Mouse (Mus musculus): ENCODE data around the gene Sdcbp2. TPM values are rescaled to one million over a fixed set of nuclear protein-coding genes. Genes with fewer than 3 reads are reported as not detected.
"Not testable (repeated sequence)": the region's sequence is repeated elsewhere in the genome, so short reads cannot be mapped to it uniquely, and the experiment has no call there.

Gene Sdcbp2
- polyA plus RNA-seq, 1 experiment from 2014 or later = 1.4 TPM

- no peaks in the 10 kb centered on the region for H3K27me3 ChIP-seq (ENCODE audit: control insufficient read depth, insufficient read depth, low read length)
- H3K9me3 ChIP-seq (ENCODE audit: control insufficient read depth, low read length) = no peaks in the 10 kb centered on the region
- no peaks in the 10 kb centered on the region for H3K36me3 ChIP-seq (ENCODE audit: control insufficient read depth, insufficient read depth, low read length)
- ATAC-seq (ENCODE audit: insufficient read depth, low FRiP score, low TSS enrichment) (no peak), DNase-seq (ENCODE audit: low spot score) (peak; percentile 35)
- H3K4me3 ChIP-seq (ENCODE audit: low read depth, low read length) = no peak overlapping the region
- H3K9ac ChIP-seq (ENCODE audit: low read length) = no peak overlapping the region
- H3K27ac ChIP-seq (ENCODE audit: low read depth, low read length) = no peak overlapping the region
- 66% methylated on average over 9 of the region's 11 CpGs for WGBS
- peaks cover 17% of the 10 kb centered on the region for H3K4me1 ChIP-seq (ENCODE audit: control insufficient read depth, insufficient read depth, low read length)
- H3K4me2 ChIP-seq (ENCODE audit: low read depth) = no peak overlapping the region
Measured at GRCm38 (mm10) chr2:151605437-151605987, 33.1 kb downstream of the Sdcbp2 start.

DNA sequence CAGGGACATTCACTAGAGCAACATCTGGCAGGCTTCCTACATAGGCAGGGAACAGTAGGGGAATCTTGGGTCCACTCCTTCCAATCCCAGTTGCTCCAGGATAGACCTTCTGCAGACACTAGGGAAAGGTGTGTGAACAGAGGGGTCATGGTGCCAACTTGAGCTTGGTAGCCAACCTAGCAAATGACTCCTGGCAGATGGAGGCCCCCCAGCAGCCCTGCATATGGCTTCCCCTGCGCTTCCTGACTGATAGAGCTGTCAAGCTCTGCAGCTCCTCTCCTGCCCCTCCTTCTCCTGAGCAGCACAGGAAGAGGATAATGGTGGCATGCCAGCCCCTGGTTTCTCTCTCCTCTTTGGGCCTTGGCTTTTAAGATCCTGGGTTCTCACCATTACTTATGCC is 36.0 kb downstream of the Sdcbp2 start:
- H3K9ac ChIP-seq (ENCODE audit: low read length) = no peak overlapping the region
- ATAC-seq (ENCODE audit: insufficient read depth, low FRiP score, low TSS enrichment) = no peak

DNA sequence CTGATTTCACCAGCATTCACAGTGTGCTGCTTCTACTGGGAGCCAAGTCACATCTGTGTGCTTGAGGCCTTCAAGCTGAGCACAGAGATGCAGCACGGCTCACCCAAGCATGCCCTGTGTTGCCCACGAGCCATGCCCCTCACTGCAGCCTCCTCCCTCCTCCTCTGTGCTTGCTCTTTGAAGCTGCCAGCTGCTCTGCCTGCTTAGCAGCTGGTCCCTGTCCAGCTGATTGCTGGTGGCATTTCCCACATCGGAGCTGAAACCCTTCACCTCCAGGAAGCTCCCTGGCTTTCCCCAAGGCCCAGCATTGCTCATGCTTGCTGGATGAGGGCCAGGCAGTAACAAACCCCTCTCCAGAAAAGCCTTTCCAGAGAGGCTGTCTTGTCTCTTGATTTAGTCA is 37.6 kb downstream of the Sdcbp2 start:
- no peaks in the 10 kb centered on the region for H3K36me3 ChIP-seq (ENCODE audit: control insufficient read depth, insufficient read depth, low read length)
- no peaks in the 10 kb centered on the region for H3K9me3 ChIP-seq (ENCODE audit: control insufficient read depth, low read length)
- DNase-seq (ENCODE audit: low spot score) = no peak
- H3K27me3 ChIP-seq (ENCODE audit: control insufficient read depth, insufficient read depth, low read length) = no peaks in the 10 kb centered on the region
- no peak for ATAC-seq (ENCODE audit: insufficient read depth, low FRiP score, low TSS enrichment)
- H3K4me1 ChIP-seq (ENCODE audit: control insufficient read depth, insufficient read depth, low read length) = peaks cover 5% of the 10 kb centered on the region; the same call in 1 of the 2 replicates
- no peak overlapping the region for H3K4me2 ChIP-seq (ENCODE audit: low read depth)
- no peak overlapping the region for H3K9ac ChIP-seq (ENCODE audit: low read length)
- WGBS = 54% methylated on average over 3 of the region's 3 CpGs
- no peak overlapping the region for H3K27ac ChIP-seq (ENCODE audit: low read depth, low read length)
- no peak overlapping the region for H3K4me3 ChIP-seq (ENCODE audit: low read depth, low read length)

More for the DNA sequence above, 36.0 kb downstream of the Sdcbp2 start:
- no peak overlapping the region for H3K4me2 ChIP-seq (ENCODE audit: low read depth)
- no peak for DNase-seq (ENCODE audit: low spot score)
- WGBS = 85% methylated on average over 1 of the region's 1 CpGs
- no peaks in the 10 kb centered on the region for H3K27me3 ChIP-seq (ENCODE audit: control insufficient read depth, insufficient read depth, low read length)
- H3K36me3 ChIP-seq (ENCODE audit: control insufficient read depth, insufficient read depth, low read length) = no peaks in the 10 kb centered on the region
- H3K9me3 ChIP-seq (ENCODE audit: control insufficient read depth, low read length) = no peaks in the 10 kb centered on the region
- peaks cover 10% of the 10 kb centered on the region for H3K4me1 ChIP-seq (ENCODE audit: control insufficient read depth, insufficient read depth, low read length)
- no peak overlapping the region for H3K4me3 ChIP-seq (ENCODE audit: low read depth, low read length)
- no peak overlapping the region for H3K27ac ChIP-seq (ENCODE audit: low read depth, low read length)

DNA sequence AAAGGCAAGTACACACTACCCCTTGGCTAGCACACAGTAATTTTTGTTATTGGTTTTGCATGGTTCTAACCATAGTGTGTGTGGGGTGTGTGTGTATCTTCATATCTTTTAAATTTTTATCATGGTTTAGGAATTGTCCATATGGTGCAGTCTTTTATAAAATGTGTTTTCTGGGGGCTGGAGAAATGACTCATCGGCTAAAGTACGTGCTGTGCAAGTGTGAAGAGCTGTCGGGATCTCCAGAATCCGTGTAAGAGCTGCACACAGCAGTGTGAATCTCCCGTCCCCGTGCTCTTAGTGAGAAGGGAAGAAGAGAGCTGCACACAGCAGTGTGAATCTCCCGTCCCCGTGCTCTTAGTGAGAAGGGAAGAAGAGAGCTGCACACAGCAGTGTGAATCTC is 43.4 kb downstream of the Sdcbp2 start:
- ATAC-seq (ENCODE audit: insufficient read depth, low FRiP score, low TSS enrichment); H3K9me3 ChIP-seq (ENCODE audit: control insufficient read depth, low read length); H3K4me1 ChIP-seq (ENCODE audit: control insufficient read depth, insufficient read depth, low read length); H3K27ac ChIP-seq (ENCODE audit: low read depth, low read length); H3K27me3 ChIP-seq (ENCODE audit: control insufficient read depth, insufficient read depth, low read length); H3K4me2 ChIP-seq (ENCODE audit: low read depth); H3K9ac ChIP-seq (ENCODE audit: low read length); H3K36me3 ChIP-seq (ENCODE audit: control insufficient read depth, insufficient read depth, low read length); DNase-seq (ENCODE audit: low spot score); H3K4me3 ChIP-seq (ENCODE audit: low read depth, low read length): not testable (repeated sequence)
- WGBS = 85% methylated on average over 6 of the region's 8 CpGs

DNA sequence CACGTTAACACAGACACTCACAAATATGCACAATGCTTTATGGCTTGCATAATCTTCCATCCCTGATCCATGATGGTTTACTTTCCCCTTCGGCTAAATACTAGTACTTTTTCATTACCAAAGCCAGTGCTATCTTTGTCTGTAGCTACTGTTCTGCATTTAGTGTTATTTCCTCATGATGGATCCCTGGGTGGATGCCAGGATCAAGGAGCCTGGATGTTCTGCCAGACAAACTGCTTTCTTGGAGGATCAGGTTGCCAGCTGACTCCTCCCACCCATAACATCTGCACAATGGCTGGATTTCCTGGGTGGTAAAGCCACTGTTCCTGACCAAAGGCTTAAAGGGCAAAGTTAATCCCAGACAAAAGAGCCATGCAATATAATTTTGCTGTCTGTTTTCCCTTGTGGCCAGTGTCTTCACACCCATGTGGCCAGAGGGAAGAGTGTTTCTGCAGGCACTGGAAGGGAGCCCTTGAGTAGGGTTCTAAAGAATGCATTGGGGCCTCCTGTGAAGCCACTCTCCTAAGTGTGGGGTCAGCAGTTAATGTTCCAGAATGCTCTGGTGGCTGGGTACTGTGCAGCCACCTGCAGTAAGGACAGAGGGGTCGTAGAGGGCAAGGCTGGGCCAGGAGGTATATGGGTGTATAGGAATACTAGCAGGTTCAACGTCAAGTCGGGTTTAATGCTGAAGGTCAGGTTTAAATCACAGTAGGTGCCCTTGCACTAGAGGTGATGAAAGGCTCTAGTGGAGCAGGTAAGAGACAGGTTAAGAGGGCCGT is 44.3 kb downstream of the Sdcbp2 start:
- no peaks in the 10 kb centered on the region for H3K36me3 ChIP-seq (ENCODE audit: control insufficient read depth, insufficient read depth, low read length)
- 75% methylated on average over 6 of the region's 6 CpGs for WGBS
- H3K4me2 ChIP-seq (ENCODE audit: low read depth) = no peak overlapping the region
- 0 out of 2 replicates have a peak, but pooled peaks cover 4% of the 10 kb centered on the region for H3K4me1 ChIP-seq (ENCODE audit: control insufficient read depth, insufficient read depth, low read length)
- no peak for DNase-seq (ENCODE audit: low spot score)
- H3K4me3 ChIP-seq (ENCODE audit: low read depth, low read length) = no peak overlapping the region
- H3K9ac ChIP-seq (ENCODE audit: low read length) = no peak overlapping the region
- H3K9me3 ChIP-seq (ENCODE audit: control insufficient read depth, low read length) = no peaks in the 10 kb centered on the region
- no peaks in the 10 kb centered on the region for H3K27me3 ChIP-seq (ENCODE audit: control insufficient read depth, insufficient read depth, low read length)
- no peak overlapping the region for H3K27ac ChIP-seq (ENCODE audit: low read depth, low read length)
- no peak for ATAC-seq (ENCODE audit: insufficient read depth, low FRiP score, low TSS enrichment)

- no peak overlapping the region for H3K9ac ChIP-seq (ENCODE audit: low read length)
- no peak overlapping the region for H3K4me2 ChIP-seq (ENCODE audit: low read depth)
- H3K4me1 ChIP-seq (ENCODE audit: control insufficient read depth, insufficient read depth, low read length) = no peaks in the 10 kb centered on the region
- H3K27me3 ChIP-seq (ENCODE audit: control insufficient read depth, insufficient read depth, low read length) = no peaks in the 10 kb centered on the region
- WGBS = 60% methylated on average over 3 of the region's 3 CpGs
- no peaks in the 10 kb centered on the region for H3K9me3 ChIP-seq (ENCODE audit: control insufficient read depth, low read length)
- no peak overlapping the region for H3K27ac ChIP-seq (ENCODE audit: low read depth, low read length)
- ATAC-seq (ENCODE audit: insufficient read depth, low FRiP score, low TSS enrichment) = no peak
- no peak overlapping the region for H3K4me3 ChIP-seq (ENCODE audit: low read depth, low read length)
- H3K36me3 ChIP-seq (ENCODE audit: control insufficient read depth, insufficient read depth, low read length) = no peaks in the 10 kb centered on the region
- DNase-seq (ENCODE audit: low spot score) = no peak
Measured at GRCm38 (mm10) chr2:151623776-151624175, 51.4 kb downstream of the Sdcbp2 start.

GRCm38 (mm10) chr2:151626296-151626695 is 53.9 kb downstream of the Sdcbp2 start:
- Histone ChIP-seq H3K4me2 (ENCODE audit: low read depth) (no peak overlapping the region), H3K4me3 (ENCODE audit: low read depth, low read length) (no peak overlapping the region), H3K9me3 (ENCODE audit: control insufficient read depth, low read length) (no peaks in the 10 kb centered on the region), H3K9ac (ENCODE audit: low read length) (no peak overlapping the region), H3K27ac (ENCODE audit: low read depth, low read length) (no peak overlapping the region), H3K36me3 (ENCODE audit: control insufficient read depth, insufficient read depth, low read length) (no peaks in the 10 kb centered on the region), H3K4me1 (ENCODE audit: control insufficient read depth, insufficient read depth, low read length) (0 out of 2 replicates have a peak, but pooled peaks cover 1% of the 10 kb centered on the region), H3K27me3 (ENCODE audit: control insufficient read depth, insufficient read depth, low read length) (no peaks in the 10 kb centered on the region)
- DNase-seq (ENCODE audit: low spot score) = no peak
- no peak for ATAC-seq (ENCODE audit: insufficient read depth, low FRiP score, low TSS enrichment)
- 87% methylated on average over 7 of the region's 7 CpGs for WGBS

DNA sequence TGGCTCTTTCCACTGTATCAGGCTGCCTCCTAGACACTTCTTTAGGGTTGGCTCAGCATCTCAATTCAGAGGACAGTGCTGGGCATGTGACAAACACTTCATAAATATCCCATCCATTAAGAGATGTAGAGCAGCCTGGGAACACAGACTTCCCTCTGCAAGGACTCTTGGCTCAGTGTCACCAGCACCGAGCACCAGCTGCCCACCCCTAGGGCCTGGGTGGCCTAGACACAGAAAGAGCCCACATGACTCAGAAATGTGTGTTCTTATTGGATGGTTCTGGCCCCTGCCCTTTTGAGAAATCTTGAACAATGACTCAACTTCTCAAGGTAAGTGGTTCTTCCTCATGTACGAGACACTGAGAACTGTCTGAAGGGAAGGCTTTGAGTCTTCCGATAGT is 55.6 kb downstream of the Sdcbp2 start:
- H3K4me3 ChIP-seq (ENCODE audit: low read depth, low read length) = no peak overlapping the region
- no peaks in the 10 kb centered on the region for H3K27me3 ChIP-seq (ENCODE audit: control insufficient read depth, insufficient read depth, low read length)
- H3K4me1 ChIP-seq (ENCODE audit: control insufficient read depth, insufficient read depth, low read length) = 0 out of 2 replicates have a peak, but pooled peaks cover 4% of the 10 kb centered on the region
- ATAC-seq (ENCODE audit: insufficient read depth, low FRiP score, low TSS enrichment) (no peak), DNase-seq (ENCODE audit: low spot score) (no peak)
- no peak overlapping the region for H3K27ac ChIP-seq (ENCODE audit: low read depth, low read length)
- H3K9me3 ChIP-seq (ENCODE audit: control insufficient read depth, low read length) = no peaks in the 10 kb centered on the region
- no peak overlapping the region for H3K4me2 ChIP-seq (ENCODE audit: low read depth)
- no peaks in the 10 kb centered on the region for H3K36me3 ChIP-seq (ENCODE audit: control insufficient read depth, insufficient read depth, low read length)
- no peak overlapping the region for H3K9ac ChIP-seq (ENCODE audit: low read length)
- WGBS = 87% methylated on average over 3 of the region's 3 CpGs

DNA sequence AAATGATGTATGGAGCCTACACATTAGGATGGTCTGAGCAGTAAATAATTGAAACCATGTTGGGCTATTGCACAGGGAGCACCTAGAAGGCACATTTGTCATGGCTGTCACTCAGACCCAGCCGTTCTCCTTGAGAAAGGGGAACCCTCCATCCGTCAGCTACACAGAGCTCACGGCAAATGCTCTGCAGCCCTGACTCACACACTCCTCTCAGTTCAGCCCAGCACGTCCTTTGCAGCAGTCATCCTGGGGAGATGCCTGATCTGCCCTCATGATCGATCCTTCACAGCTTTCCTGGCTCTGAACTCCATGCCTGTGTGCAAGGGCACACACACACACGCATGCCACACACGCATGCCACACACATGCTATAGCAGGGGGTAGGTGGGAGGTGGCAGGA is 56.9 kb downstream of the Sdcbp2 start:
- H3K36me3 ChIP-seq (ENCODE audit: control insufficient read depth, insufficient read depth, low read length) = no peaks in the 10 kb centered on the region
- no peak overlapping the region for H3K9ac ChIP-seq (ENCODE audit: low read length)
- WGBS = 64% methylated on average over 7 of the region's 7 CpGs
- no peaks in the 10 kb centered on the region for H3K27me3 ChIP-seq (ENCODE audit: control insufficient read depth, insufficient read depth, low read length)
- H3K9me3 ChIP-seq (ENCODE audit: control insufficient read depth, low read length) = no peaks in the 10 kb centered on the region
- no peak overlapping the region for H3K27ac ChIP-seq (ENCODE audit: low read depth, low read length)
- 0 out of 2 replicates have a peak, but pooled peaks cover 4% of the 10 kb centered on the region for H3K4me1 ChIP-seq (ENCODE audit: control insufficient read depth, insufficient read depth, low read length)
- no peak overlapping the region for H3K4me3 ChIP-seq (ENCODE audit: low read depth, low read length)
- ATAC-seq (ENCODE audit: insufficient read depth, low FRiP score, low TSS enrichment) (no peak), DNase-seq (ENCODE audit: low spot score) (no peak)
- no peak overlapping the region for H3K4me2 ChIP-seq (ENCODE audit: low read depth)
